Mouse (Mus musculus) adrenal gland, postnatal 36 days (tissue): ENCODE measurements around the gene Mfsd9. TPM values are rescaled to one million over a fixed set of nuclear protein-coding genes. Genes with fewer than 3 reads are reported as not detected.
"Not testable (repeated sequence)": the region's sequence is repeated elsewhere in the genome, so short reads cannot be mapped to it uniquely, and the experiment has no call there.

Experiments used
- DNase-seq, 2 experiments: peaks; one replicate each; pipeline ENCODE4 v3.0.0; 2021; ENCODE audit warnings: mixed read lengths in 1 of 2
- total RNA-seq, 2 experiments: library from RNA; stranded (reverse); gene quantifications; 2 replicates each; pipeline ENCODE4 v1.2.3; 2021

Mfsd9 gene
- total RNA-seq, 2 experiments from 2014 or later = 1.8 to 3.9 TPM

- no peak for DNase-seq
Measured at GRCm38 (mm10) chr1:40784306-40784705, 6.2 kb downstream of the Mfsd9 start.

DNA sequence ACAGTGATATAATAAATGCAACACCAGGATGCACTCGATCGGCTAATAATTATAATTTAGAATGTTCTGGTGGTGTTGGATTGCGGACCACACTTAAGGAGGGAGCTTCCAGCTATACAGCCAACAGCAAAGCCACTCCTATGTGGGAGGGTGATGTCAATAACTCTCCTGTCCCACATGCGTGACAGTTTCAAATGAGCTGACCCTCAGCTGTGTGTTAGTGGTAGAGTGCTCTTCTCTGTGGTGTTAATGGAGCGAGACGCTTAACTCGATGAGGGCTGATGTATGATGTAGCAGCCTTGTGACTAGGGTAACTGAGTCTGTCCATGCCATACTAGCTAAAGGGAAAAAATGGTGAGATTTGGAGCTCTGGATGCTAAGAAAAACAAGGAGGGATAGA, 7.0 kb downstream of the Mfsd9 start:
- no peak for DNase-seq

- no peak for DNase-seq
Measured at GRCm38 (mm10) chr1:40776763-40777162, 13.7 kb downstream of the Mfsd9 start.

- DNase-seq = no peak
Measured at GRCm38 (mm10) chr1:40776102-40776501, 14.4 kb downstream of the Mfsd9 start.

DNA sequence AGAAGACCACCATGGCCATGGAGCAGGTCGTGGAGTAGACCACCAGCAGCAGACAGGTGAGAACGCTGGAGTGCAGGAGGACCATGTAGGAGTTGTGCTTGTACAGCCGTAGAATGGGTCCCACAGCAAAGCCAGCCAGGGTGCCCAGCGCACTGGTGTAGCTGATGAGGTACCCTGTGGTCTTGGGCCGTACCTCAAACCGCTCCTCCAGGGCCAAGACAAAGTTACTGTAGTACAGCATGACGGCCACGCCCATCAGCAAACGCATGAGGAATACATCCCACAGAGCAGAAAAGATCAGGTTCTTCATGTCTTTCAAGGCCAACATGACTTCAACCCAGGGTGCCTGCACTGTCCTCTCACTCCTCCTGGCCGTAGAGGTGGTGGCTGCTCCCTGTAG, 16.4 kb downstream of the Mfsd9 start:
- DNase-seq = no peak

GRCm38 (mm10) chr1:40773234-40773633, 17.3 kb downstream of the Mfsd9 start:
- DNase-seq = no peak

DNA sequence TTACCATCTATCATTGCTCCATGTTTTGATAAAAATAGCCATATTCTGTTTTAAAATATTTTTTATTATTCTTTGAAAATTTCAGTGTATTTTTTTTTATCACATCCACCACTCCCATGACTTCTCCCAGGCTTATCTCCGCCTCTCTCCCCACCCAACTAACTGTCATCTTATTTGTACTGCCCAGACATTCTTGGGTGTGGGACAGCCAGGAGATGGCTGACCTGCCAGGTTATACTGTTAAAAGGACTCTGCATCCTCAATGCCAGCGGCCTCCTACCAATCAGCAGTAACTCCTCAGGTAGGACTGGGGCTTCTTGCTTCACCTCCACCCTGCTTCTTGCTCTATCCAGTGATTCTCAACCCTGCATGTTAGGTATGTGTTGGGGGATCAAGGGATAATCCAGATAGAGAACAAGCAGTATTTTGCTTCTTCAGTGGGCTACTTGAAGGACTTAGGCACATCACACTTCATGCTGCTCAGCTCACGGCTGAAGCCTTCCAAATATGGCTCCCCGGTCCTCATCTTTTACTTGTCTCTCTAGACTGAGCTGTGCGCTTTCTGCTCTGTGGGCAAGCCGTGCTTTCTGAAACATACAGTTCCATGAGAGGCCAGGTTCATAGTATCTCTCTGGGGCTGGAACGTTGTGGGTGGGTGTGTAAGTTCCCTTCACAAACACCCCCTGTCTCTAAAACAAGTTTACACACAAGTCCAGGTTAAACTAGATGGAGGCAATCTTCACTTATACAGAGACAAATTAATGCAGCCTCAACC, 19.1 kb downstream of the Mfsd9 start:
- no peak for DNase-seq

GRCm38 (mm10) chr1:40769331-40769894, 21.1 kb downstream of the Mfsd9 start:
- DNase-seq = no peak

DNA sequence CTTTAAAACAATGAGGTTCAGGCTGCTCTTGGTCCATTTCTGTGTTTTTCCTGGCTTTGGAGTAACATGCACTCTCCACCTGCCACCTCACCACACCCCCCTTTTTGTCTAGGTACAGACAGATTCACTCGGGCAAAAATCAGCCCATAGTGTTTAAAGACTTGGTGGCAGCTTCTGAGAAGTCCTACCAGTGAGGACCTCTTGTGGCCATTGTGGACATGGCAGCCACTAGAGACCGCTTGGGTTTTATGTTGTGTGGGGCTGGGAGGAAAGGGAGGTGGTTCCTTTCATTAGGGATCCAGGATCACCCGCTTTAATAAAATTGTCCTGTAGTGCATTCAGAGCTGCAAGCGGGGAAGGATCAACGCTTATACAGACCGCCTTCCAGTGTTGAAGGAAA, 21.9 kb downstream of the Mfsd9 start:
- DNase-seq = peak; percentile 44 to 51

GRCm38 (mm10) chr1:40767588-40767987, 22.9 kb downstream of the Mfsd9 start:
- DNase-seq = no peak

- no peak for DNase-seq
Measured at GRCm38 (mm10) chr1:40765521-40765920, 25.0 kb downstream of the Mfsd9 start.

DNA sequence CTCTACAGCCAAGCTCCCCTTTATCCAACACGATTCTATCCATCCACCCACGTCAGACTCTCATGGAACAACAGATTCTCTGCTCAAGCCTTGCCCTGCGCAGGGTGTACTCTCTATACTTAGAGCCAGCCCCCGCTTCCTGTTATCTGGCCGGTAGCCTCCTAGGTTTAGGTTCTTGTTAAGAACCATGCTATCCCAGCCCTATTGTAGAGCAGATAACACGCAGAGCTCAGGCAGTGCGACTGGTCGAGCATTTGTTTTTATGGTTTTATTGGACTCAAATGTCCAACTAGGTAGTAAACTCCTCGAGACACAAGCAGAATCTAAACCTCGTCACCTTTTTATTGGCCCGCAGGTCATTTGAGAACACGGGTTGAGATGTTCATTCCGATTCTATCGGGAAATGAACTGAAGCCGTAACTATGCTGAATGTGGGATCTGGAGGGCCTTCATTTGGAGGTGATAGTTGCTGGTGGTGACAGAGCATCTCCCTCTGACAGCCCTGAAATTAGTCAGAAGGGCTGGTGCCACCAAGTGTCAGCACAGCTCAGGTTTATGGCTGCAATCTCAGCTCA, 25.7 kb downstream of the Mfsd9 start:
- no peak for DNase-seq

- DNase-seq = no peak
Measured at GRCm38 (mm10) chr1:40764042-40764441, 26.4 kb downstream of the Mfsd9 start.

DNA sequence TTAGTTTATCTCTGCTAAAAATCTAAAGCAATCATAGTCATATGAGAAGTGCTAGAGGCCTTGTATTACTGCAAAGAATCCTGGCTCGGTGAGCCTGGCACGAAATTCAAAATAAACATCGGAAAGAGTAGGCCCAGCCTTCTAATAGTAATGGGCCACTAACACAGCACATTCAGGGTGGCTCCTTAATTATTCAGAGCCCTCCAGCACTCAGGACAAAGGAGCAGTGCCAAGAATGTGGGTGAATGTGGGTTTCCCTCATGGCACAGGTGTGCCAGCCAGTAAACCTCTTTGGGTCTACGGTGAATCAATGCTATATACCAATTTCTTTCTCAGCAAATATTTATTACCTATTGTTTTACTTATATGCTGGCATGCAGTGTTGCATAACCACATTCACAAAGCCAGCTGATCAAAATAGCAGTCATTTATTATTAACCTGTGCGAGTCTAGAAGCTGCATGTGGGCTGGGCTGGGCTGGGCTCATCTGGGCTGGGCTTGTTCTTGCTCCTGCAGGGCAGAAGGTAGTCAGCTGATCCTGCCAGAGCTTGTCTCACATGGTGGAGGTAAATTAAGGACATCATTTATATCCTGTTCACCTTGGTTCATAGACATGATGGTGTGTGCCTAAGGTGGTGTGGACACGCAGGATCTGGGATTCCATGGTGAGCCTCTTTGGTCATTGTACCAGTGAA, 30.6 kb downstream of the Mfsd9 start:
- DNase-seq = no peak

DNA sequence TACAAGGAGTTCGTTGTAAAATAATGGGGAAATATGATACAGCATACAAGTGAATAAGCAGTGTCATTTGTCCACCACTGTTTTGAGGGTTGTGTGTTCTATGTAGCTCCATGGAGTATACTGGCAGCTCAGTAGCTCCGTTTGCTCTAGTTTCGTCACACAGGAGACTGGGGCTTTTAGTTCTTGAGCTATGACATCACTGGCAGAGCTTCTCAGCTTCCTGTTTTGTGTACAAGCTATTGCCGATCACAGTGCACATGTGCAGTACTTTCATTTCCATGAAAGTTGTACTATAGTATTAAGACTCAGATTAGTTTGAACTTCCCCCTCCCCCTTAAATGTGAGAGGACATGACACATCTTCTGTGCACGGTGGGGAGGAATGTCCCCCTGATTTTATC, 44.4 kb downstream of the Mfsd9 start:
- DNase-seq = no peak

DNA sequence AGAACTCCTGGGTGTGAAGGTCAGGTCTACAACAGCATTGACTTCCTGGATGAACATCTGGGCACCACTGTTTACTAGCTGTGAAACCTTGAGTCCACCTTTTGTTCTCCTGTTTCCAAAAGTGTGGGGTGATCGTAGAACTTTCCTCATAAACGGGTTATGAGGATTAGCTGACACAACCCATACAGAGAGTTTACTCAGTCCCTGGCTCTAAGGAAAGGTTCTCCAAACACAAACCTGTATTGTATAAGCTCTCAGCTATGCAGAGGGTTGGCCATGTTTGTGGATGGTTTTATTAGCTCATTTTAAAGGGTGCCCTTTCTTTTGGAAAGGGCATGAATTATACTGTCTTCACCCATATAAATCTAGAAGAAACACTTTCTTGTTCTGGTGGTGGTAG, 49.7 kb downstream of the Mfsd9 start:
- no peak for DNase-seq

DNA sequence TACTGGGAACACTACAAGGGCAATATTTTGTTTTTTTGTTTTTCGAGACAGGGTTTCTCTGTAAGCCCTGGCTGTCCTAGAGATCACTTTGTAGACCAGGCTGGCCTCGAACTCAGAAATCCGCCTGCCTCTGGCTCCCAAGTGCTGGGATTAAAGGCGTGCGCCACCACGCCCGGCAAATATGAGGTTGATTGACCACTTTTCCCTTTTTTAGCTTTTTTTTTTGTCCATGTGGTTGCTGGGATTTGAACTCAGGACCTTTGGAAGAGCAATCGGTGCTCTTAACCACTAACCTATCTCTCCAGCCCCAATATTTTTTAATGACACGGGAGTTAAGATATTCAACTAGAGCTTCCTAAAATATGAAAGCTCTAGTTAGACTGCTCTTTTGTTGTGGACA, 52.2 kb downstream of the Mfsd9 start:
- DNase-seq = not testable (repeated sequence)

GRCm38 (mm10) chr1:40737671-40738070, 52.8 kb downstream of the Mfsd9 start:
- DNase-seq = no peak

- DNase-seq = no peak
Measured at GRCm38 (mm10) chr1:40728636-40729035, 61.9 kb downstream of the Mfsd9 start.

DNA sequence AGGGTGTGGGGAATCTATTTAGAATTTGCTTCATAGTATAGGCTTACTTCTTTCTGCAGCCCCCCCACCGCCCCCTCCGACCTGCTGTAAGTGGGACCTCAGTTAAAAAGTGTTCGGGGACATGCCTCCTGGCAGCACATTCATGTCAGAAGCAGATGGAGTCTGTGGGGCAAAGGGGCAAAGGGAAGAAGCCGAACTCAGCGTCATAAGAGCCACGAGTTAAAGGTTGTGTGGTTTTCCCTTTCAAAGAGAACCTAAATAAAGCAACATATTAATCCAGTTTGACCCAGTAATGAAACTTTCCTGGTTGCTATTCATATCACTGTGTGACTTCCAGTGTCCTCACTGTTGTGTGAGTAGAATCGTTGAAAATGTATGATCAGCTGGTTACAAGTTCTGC, 63.1 kb downstream of the Mfsd9 start:
- no peak for DNase-seq

GRCm38 (mm10) chr1:40726051-40726450, 64.4 kb downstream of the Mfsd9 start:
- DNase-seq = no peak
